Mouse (Mus musculus): Measurements from ENCODE around the gene Bsn. TPM values are rescaled to one million over a fixed set of nuclear protein-coding genes. Genes with fewer than 3 reads are reported as not detected.

The Bsn gene
- polyA plus RNA-seq, 1 experiment from 2014 or later, result 0.09 TPM

- no peaks in the 10 kb centered on the region for H3K9me3 ChIP-seq (ENCODE audit: control insufficient read depth, low read length)
- ATAC-seq (ENCODE audit: insufficient number of reproducible peaks, insufficient read depth, low FRiP score, low read depth), result no peak
- peaks cover 5 to 9% of the 10 kb centered on the region in 2 experiments; a peak in 3 of 4 replicates for H3K4me1 ChIP-seq (ENCODE audit: control insufficient read depth in 2 of 2, insufficient read depth in 2 of 2, low read length in 2 of 2)
- peaks cover 4% of the 10 kb centered on the region; the same call in 1 of the 2 replicates for H3K27me3 ChIP-seq (ENCODE audit: control insufficient read depth, insufficient read depth, low read length)
- no peaks in the 10 kb centered on the region for H3K36me3 ChIP-seq (ENCODE audit: control insufficient read depth, insufficient read depth, low read length)
- H3K4me3 ChIP-seq (ENCODE audit: control insufficient read depth in 1 of 2, insufficient read depth in 1 of 2, low read depth in 1 of 2, low read length in 2 of 2), result no peak overlapping the region
- no peak overlapping the region for H3K9ac ChIP-seq (ENCODE audit: low read length)
- H3K27ac ChIP-seq (replicated peaks in 1 of 2; ENCODE audit: control insufficient read depth in 1 of 2, insufficient read depth in 1 of 2, low read depth in 2 of 2, low read length in 2 of 2), result no peak overlapping the region
- H3K4me2 ChIP-seq (ENCODE audit: low read length), result no peak overlapping the region
- 74% methylated on average over 19 of the region's 19 CpGs for WGBS
Measured at GRCm38 (mm10) chr9:108183531-108183994, 6.6 kb downstream of the Bsn start.

- H3K4me2 ChIP-seq (ENCODE audit: low read length), result no peak overlapping the region
- H3K27ac ChIP-seq (replicated peaks in 1 of 2; ENCODE audit: control insufficient read depth in 1 of 2, insufficient read depth in 1 of 2, low read depth in 2 of 2, low read length in 2 of 2), result no peak overlapping the region
- H3K36me3 ChIP-seq (ENCODE audit: control insufficient read depth, insufficient read depth, low read length), result no peaks in the 10 kb centered on the region
- peaks cover 5 to 9% of the 10 kb centered on the region in 2 experiments; a peak in 3 of 4 replicates for H3K4me1 ChIP-seq (ENCODE audit: control insufficient read depth in 2 of 2, insufficient read depth in 2 of 2, low read length in 2 of 2)
- H3K27me3 ChIP-seq (ENCODE audit: control insufficient read depth, insufficient read depth, low read length), result no peaks in the 10 kb centered on the region
- ATAC-seq (ENCODE audit: insufficient number of reproducible peaks, insufficient read depth, low FRiP score, low read depth), result no peak
- no peaks in the 10 kb centered on the region for H3K9me3 ChIP-seq (ENCODE audit: control insufficient read depth, low read length)
- no peak overlapping the region for H3K4me3 ChIP-seq (ENCODE audit: control insufficient read depth in 1 of 2, insufficient read depth in 1 of 2, low read depth in 1 of 2, low read length in 2 of 2)
- 72% methylated on average over 11 of the region's 11 CpGs for WGBS
- no peak overlapping the region for H3K9ac ChIP-seq (ENCODE audit: low read length)
Measured at GRCm38 (mm10) chr9:108182806-108183506, 7.2 kb downstream of the Bsn start.

GRCm38 (mm10) chr9:108178391-108178790, 11.8 kb downstream of the Bsn start:
- no peak for ATAC-seq (ENCODE audit: insufficient number of reproducible peaks, insufficient read depth, low FRiP score, low read depth)
- Histone ChIP-seq H3K4me2 (ENCODE audit: low read length) (no peak overlapping the region), H3K9me3 (ENCODE audit: control insufficient read depth, low read length) (no peaks in the 10 kb centered on the region), H3K36me3 (ENCODE audit: control insufficient read depth, insufficient read depth, low read length) (no peaks in the 10 kb centered on the region), H3K9ac (ENCODE audit: low read length) (no peak overlapping the region), H3K27ac (replicated peaks in 1 of 2; ENCODE audit: control insufficient read depth in 1 of 2, insufficient read depth in 1 of 2, low read depth in 2 of 2, low read length in 2 of 2) (no peak overlapping the region), H3K4me1 (ENCODE audit: control insufficient read depth in 2 of 2, insufficient read depth in 2 of 2, low read length in 2 of 2) (peaks cover 0 to 2% of the 10 kb centered on the region in 2 experiments; a peak in 1 of 4 replicates), H3K27me3 (ENCODE audit: control insufficient read depth, insufficient read depth, low read length) (no peaks in the 10 kb centered on the region), H3K4me3 (ENCODE audit: control insufficient read depth in 1 of 2, insufficient read depth in 1 of 2, low read depth in 1 of 2, low read length in 2 of 2) (no peak overlapping the region)
- WGBS, result 49% methylated on average over 5 of the region's 5 CpGs

GRCm38 (mm10) chr9:108175116-108175838, 14.9 kb downstream of the Bsn start:
- H3K4me3 ChIP-seq (ENCODE audit: control insufficient read depth in 1 of 2, insufficient read depth in 1 of 2, low read depth in 1 of 2, low read length in 2 of 2), result no peak overlapping the region
- peaks cover 0 to 2% of the 10 kb centered on the region in 2 experiments; a peak in 1 of 4 replicates for H3K4me1 ChIP-seq (ENCODE audit: control insufficient read depth in 2 of 2, insufficient read depth in 2 of 2, low read length in 2 of 2)
- 70% methylated on average over 19 of the region's 19 CpGs for WGBS
- H3K9me3 ChIP-seq (ENCODE audit: control insufficient read depth, low read length), result no peaks in the 10 kb centered on the region
- no peak overlapping the region for H3K27ac ChIP-seq (replicated peaks in 1 of 2; ENCODE audit: control insufficient read depth in 1 of 2, insufficient read depth in 1 of 2, low read depth in 2 of 2, low read length in 2 of 2)
- H3K4me2 ChIP-seq (ENCODE audit: low read length), result no peak overlapping the region
- ATAC-seq (ENCODE audit: insufficient number of reproducible peaks, insufficient read depth, low FRiP score, low read depth), result no peak
- no peaks in the 10 kb centered on the region for H3K27me3 ChIP-seq (ENCODE audit: control insufficient read depth, insufficient read depth, low read length)
- no peaks in the 10 kb centered on the region for H3K36me3 ChIP-seq (ENCODE audit: control insufficient read depth, insufficient read depth, low read length)
- no peak overlapping the region for H3K9ac ChIP-seq (ENCODE audit: low read length)

- no peak overlapping the region for H3K4me2 ChIP-seq (ENCODE audit: low read length)
- no peak overlapping the region for H3K27ac ChIP-seq (replicated peaks in 1 of 2; ENCODE audit: control insufficient read depth in 1 of 2, insufficient read depth in 1 of 2, low read depth in 2 of 2, low read length in 2 of 2)
- H3K9ac ChIP-seq (ENCODE audit: low read length), result no peak overlapping the region
- H3K27me3 ChIP-seq (ENCODE audit: control insufficient read depth, insufficient read depth, low read length), result no peaks in the 10 kb centered on the region
- H3K4me1 ChIP-seq (ENCODE audit: control insufficient read depth in 2 of 2, insufficient read depth in 2 of 2, low read length in 2 of 2), result peaks cover 0 to 2% of the 10 kb centered on the region in 2 experiments; a peak in 1 of 4 replicates
- no peak overlapping the region for H3K4me3 ChIP-seq (ENCODE audit: control insufficient read depth in 1 of 2, insufficient read depth in 1 of 2, low read depth in 1 of 2, low read length in 2 of 2)
- H3K9me3 ChIP-seq (ENCODE audit: control insufficient read depth, low read length), result no peaks in the 10 kb centered on the region
- H3K36me3 ChIP-seq (ENCODE audit: control insufficient read depth, insufficient read depth, low read length), result no peaks in the 10 kb centered on the region
- WGBS, result 71% methylated on average over 5 of the region's 5 CpGs
- no peak for ATAC-seq (ENCODE audit: insufficient number of reproducible peaks, insufficient read depth, low FRiP score, low read depth)
Measured at GRCm38 (mm10) chr9:108172777-108173350, 17.3 kb downstream of the Bsn start.

GRCm38 (mm10) chr9:108169751-108170150, 20.4 kb downstream of the Bsn start:
- no peaks in the 10 kb centered on the region for H3K27me3 ChIP-seq (ENCODE audit: control insufficient read depth, insufficient read depth, low read length)
- no peaks in the 10 kb centered on the region for H3K9me3 ChIP-seq (ENCODE audit: control insufficient read depth, low read length)
- H3K36me3 ChIP-seq (ENCODE audit: control insufficient read depth, insufficient read depth, low read length), result no peaks in the 10 kb centered on the region
- no peak for ATAC-seq (ENCODE audit: insufficient number of reproducible peaks, insufficient read depth, low FRiP score, low read depth)
- H3K4me3 ChIP-seq (ENCODE audit: control insufficient read depth in 1 of 2, insufficient read depth in 1 of 2, low read depth in 1 of 2, low read length in 2 of 2), result no peak overlapping the region
- no peaks in the 10 kb centered on the region for H3K4me1 ChIP-seq (ENCODE audit: control insufficient read depth in 2 of 2, insufficient read depth in 2 of 2, low read length in 2 of 2)
- no peak overlapping the region for H3K4me2 ChIP-seq (ENCODE audit: low read length)
- 81% methylated on average over 10 of the region's 10 CpGs for WGBS
- H3K9ac ChIP-seq (ENCODE audit: low read length), result no peak overlapping the region
- no peak overlapping the region for H3K27ac ChIP-seq (replicated peaks in 1 of 2; ENCODE audit: control insufficient read depth in 1 of 2, insufficient read depth in 1 of 2, low read depth in 2 of 2, low read length in 2 of 2)

GRCm38 (mm10) chr9:108165143-108165542, 25.0 kb downstream of the Bsn start:
- H3K9me3 ChIP-seq (ENCODE audit: control insufficient read depth, low read length), result no peaks in the 10 kb centered on the region
- no peaks in the 10 kb centered on the region for H3K4me1 ChIP-seq (ENCODE audit: control insufficient read depth in 2 of 2, insufficient read depth in 2 of 2, low read length in 2 of 2)
- H3K4me2 ChIP-seq (ENCODE audit: low read length), result no peak overlapping the region
- no peak overlapping the region for H3K27ac ChIP-seq (replicated peaks in 1 of 2; ENCODE audit: control insufficient read depth in 1 of 2, insufficient read depth in 1 of 2, low read depth in 2 of 2, low read length in 2 of 2)
- H3K9ac ChIP-seq (ENCODE audit: low read length), result no peak overlapping the region
- H3K4me3 ChIP-seq (ENCODE audit: control insufficient read depth in 1 of 2, insufficient read depth in 1 of 2, low read depth in 1 of 2, low read length in 2 of 2), result no peak overlapping the region
- WGBS, result 38% methylated on average over 8 of the region's 8 CpGs
- no peak for ATAC-seq (ENCODE audit: insufficient number of reproducible peaks, insufficient read depth, low FRiP score, low read depth)
- no peaks in the 10 kb centered on the region for H3K36me3 ChIP-seq (ENCODE audit: control insufficient read depth, insufficient read depth, low read length)
- no peaks in the 10 kb centered on the region for H3K27me3 ChIP-seq (ENCODE audit: control insufficient read depth, insufficient read depth, low read length)
